Mouse (Mus musculus) cerebellum, postnatal 4 days (tissue): ENCODE data around the gene Dact3.

Experiments used
- DNase-seq, 2 experiments: peaks; one replicate each; pipeline ENCODE4 v3.0.0; 2022; ENCODE audit warnings: low spot score in 2 of 2, mixed read lengths in 1 of 2

Gene Dact3

DNA sequence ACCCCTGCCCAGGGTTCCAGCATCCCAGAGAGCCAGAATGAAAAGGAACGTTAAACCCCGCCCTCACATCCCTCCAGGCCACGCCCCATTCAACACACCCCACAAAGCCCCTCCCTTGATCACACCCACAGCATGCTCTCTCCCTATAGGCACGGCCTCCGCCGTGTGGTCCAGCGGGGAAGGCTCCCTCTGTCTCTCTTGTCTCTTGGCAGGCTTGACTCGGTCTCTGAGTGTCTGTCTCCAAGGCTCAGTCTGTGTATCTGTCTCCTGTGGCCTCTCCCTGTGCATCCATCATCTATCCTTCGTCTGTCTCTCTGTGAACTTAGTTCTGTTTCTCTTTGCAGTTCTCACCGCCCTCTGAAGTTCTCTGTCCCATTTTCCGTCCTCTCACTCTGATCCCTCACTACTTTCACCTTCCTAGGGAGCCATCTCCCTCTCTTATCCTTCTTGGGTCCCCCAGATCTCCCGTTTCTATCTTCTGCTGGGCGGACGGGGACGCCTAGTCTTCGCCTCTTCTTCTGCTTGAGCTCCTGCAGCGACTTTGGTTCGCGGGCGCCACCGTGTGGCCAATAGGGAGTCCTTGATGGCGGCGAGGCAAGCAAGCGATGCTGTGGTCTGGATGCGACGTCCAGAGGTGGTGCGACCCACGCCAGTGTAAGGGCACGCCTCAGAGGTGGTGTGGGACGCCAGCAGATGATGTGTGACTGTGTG lies 16.7 kb downstream of the Dact3 start, which contains the start of gene Gng8:
TSS of gene Gng8 (plus strand) at position 146 of the 711 bp plus-strand sequence.
- DNase-seq = peak; percentile 81 to 89

DNA sequence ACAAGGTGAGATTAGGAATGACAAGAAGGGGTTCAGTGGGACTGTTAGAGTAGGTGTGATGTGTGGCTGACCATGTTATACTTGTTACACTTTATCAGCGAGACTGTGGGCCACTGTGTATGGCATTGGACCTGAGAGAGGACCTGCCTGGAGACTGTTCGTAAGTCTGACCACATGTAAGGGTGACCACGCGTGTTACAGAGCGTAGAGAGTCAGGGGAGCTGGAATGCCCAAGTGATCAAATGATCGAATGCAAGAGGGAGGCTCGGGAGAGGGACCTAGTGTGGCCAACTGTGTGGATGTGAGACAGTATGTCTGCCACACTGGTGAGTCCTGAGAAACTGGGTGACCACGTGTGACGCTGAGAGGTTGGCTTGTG lies 17.2 kb downstream of the Dact3 start:
- DNase-seq = no peak

DNA sequence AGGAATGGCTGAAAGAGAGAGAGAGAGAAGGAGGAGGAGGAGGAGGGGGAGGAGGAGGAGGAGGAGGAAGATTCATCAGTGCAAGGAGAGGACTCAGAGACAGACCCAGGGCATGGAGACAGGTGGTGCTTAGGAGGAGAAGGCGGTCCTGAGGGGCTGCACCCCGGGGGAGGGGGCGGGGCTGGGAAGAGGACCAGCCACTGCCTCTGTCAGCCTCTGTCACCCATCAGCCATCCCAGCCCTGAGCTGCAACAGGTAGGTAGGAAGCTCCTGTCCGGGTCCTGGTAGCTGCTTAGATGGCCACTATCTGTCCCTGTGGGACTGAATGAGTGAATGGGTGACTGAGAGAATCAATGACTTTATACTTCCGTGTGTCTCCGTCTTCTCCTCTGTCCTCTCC lies 18.5 kb downstream of the Dact3 start:
- no peak for DNase-seq

DNA sequence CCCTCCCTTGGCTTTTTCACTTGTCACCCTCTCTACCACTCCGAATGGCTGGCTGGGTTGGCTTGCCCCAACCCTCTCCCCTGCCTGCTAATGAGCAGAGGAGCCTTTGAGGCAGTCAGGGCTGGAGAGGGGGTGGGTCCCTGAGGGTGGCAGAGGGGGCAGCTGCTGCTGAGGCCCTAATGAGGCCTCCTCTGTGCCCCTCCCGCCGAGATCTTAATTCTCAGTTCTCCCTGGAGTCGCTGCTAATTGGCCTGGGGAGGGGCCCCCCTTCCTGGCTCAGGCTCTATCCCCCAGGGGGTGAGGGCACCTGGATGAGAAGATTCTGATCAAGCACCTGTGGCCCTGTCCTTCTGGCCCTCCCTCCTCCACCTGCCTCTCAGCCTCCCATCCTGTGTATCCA lies 19.2 kb downstream of the Dact3 start:
- DNase-seq = no peak

DNA sequence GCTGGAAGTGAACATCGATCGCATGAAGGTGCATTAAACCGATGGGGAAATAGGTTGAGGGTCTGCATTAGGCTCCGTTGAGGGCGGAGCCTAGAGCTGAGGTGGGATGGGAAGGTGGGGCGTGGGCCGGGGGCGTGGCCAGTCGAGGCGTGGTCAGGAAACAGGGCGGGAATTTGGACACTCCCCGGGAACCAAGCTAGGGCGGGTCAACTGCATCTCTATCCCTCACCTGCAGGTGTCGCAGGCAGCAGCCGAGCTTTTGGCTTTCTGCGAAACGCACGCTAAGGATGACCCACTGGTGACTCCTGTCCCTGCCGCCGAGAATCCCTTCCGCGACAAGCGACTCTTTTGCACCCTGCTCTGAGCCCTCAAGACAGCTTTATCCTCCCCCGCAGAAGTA lies 19.9 kb downstream of the Dact3 start:
- peak; percentile 64 to 81 for DNase-seq

DNA sequence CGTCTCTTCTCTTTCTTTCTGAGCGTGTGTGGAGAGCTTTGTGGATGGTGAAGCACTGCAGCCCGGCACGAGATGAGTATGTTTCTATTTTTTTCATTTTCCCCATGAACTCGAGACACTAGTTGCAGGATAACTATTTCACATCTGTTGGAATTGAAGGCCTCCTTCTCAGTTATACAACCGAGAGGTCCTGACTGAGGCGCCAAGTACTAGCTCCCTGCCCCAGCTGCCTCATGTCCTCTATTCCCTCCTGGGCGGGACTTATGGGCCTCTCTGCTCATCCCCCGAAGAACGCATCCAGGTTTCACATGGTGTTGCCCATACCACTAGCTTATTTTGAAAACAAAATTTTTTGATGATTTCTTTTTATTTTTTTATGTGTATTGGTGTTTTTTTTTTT lies 20.4 kb downstream of the Dact3 start:
- DNase-seq = no peak

DNA sequence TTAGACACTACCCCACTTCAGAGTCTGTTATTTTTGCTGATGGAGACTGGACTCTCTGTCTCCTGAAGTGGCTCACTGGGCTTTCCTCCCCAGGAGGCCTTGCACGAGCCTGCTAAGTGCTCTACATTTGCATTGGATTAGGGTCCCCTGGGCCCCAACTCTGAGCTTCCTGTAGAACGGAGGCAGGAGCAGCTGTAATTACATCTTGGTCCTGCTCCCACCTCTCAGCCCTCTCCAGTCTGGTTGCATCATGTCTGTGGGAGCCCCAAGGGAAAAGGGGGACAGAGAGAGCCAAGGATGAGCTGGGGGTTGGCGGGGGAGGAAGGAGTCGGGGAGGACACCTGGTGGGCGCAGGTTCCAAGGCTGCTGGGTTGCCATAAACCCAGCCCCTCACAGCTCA lies 25.4 kb downstream of the Dact3 start:
- no peak for DNase-seq

DNA sequence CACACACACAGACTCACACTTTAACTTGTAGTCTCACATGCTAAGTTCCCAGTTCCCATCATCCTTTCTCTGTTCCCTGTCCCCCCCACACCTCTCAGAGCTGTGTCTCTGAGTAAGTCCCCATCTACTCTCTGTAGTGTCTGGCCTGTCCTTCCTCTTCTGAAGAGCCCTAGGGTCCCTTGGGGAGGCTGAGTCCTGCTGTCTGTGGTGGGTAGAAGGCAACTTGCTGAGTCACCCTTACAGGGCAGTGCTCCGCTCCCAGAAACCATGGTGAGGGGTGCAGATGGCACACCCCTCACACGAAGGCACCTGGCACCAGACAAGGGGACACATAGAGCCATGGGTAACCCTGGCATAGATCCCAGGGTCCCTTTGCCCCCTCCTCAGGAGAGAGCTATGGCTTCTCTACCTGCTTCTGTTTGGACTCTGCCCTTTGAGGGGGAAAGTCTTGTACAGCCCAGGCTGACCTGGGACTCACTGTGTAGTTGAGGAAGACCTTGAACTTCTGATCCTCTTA lies 28.4 kb downstream of the Dact3 start:
- no peak for DNase-seq

DNA sequence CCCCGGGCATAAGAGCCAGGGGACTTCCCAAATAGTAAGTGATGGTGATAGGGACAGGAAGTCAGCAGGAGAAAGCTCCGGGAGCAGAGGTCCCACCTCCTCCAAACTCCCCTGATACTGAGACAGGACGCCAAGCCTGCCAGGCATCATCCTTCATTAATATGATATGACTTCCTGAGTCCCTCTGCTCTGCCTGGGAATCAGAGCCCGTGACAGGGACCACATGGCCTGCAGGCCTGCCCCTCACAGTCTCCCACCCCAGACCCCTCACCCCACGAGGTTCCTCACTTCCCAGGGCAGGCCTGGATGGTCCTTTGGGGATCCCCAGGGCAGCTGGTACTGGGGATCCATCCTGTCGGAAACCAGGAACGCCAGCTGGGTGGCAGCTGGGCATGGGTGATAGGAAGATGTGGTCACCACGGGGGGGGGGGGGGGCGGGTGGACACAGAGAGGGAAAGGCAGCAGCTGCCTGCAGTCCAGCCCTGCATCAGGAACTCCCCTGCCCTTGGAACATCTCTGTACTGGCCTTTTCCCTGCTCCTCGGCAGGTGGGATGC lies 29.1 kb downstream of the Dact3 start:
- DNase-seq = no peak

DNA sequence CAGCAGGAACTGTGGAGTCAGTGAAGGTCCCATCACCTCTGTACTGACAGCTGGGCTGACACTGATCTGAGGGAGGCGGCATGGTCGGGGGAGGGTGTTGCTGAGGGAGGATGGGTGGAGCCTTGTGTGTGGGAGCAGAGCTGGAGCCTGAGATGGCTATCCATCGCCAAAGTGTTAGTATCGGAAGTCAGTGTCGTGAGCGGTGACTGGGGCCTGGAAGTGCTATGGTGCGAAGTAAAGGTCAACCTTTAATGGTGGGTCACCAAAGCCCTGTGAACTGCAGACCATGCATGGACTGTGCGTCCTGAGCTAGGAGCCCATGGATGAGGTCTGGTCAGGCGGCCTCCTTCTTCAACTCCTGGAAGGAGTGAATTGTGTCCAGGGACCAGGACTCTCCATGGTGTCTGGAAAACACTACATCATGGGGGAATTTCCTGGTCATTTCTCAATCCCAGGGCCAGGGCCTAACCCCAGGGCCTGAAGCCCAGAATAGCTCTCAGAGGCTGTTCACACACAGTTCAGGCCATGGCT lies 30.4 kb downstream of the Dact3 start:
- DNase-seq = no peak

DNA sequence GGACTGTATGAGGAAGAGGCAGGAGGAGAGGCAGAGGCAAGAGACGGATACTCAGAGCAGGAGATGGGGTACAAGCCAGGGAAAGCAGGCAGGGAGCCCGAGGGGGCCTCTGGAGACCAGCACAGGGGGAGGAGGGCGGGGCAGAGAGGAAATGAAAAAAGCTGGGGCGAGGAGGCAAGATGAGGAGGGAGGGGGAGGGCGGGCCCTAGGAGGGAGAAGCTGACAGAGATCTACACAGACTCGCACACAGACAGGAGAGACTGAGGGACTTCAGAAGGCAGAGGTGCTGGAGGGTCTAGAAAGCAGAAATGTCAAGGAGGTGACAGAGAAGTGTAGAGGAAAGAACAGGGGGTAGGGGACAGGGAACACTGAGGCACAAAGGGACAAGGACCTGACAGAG lies 31.2 kb downstream of the Dact3 start, which contains the start of gene Ptgir:
TSS of gene Ptgir (plus strand) at position 210 of the 400 bp plus-strand sequence.
- no peak for DNase-seq

DNA sequence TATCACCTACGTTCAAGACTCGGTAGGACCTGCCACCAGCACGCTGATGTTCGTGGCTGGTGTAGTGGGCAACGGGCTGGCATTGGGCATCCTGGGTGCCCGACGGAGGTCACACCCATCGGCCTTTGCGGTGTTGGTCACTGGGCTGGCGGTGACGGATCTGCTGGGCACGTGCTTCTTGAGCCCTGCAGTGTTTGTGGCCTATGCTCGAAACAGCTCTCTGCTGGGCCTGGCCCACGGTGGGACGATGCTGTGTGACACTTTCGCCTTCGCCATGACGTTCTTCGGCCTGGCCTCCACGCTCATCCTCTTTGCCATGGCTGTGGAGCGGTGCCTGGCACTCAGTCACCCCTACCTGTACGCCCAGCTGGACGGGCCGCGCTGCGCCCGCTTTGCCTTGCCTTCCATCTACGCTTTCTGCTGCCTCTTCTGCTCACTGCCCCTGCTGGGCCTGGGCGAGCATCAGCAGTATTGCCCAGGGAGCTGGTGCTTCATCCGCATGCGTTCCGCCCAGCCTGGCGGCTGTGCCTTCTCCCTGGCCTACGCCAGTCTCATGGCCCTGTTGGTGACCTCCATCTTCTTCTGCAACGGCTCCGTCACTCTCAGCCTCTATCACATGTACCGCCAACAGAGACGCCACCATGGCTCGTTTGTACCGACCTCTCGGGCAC lies 31.9 kb downstream of the Dact3 start:
- DNase-seq = no peak

DNA sequence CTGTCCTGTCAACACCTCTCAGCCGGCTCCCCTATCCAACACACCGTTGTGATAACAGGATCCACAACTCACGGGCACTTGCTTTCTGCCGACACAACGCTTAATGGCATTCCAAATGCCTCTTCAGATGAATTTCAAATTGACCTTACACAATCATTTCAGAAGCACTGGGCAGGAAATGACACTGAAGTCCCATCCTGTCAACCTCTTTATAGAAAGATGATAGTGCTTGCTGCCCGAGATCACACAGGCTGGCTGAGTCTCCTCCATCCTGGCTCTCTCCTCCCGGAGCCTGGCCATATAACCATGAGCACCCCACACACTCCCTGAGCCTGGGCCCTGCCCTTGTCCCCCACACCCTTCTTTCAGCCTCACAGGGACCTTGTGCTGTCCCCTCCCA lies 32.7 kb downstream of the Dact3 start:
- no peak for DNase-seq

DNA sequence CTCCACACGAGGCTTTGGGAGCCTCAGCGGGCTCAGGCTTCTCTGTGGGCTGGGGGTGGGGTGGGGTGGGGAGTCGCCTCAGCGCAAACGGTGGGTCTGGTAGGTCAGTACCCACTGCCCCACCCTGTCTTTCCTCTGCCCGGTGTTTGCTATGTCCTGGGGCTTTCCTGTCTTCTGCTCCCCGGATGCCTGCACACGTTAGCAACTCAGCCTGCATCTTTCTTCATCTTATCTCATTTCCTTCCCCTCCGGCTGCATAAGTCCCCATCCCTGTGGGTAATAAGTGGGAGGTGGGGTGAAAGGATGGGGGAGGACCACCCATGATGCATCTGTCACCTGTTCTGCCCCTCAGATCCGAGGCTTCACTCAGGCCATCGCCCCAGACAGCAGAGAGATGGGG lies 33.2 kb downstream of the Dact3 start:
- no peak for DNase-seq

DNA sequence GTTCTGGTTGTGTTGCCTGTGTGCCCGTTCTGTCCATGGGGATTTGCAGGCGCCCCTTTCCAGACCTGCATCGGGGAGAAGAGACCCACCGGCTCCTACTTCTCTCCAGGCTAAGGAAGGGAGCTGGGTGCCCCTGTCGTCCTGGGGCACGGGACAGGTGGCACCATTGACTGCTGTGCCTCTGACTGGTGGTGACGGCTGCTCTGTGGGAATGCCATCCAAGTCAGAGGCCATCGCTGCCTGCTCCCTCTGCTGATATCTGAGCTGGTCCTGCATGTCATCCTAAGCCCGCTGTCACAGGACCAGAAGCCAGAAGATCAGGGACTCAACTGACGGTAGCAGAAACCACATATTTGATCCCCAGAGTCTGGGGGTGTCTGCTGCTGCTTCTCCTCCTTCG lies 33.7 kb downstream of the Dact3 start:
- DNase-seq = no peak

DNA sequence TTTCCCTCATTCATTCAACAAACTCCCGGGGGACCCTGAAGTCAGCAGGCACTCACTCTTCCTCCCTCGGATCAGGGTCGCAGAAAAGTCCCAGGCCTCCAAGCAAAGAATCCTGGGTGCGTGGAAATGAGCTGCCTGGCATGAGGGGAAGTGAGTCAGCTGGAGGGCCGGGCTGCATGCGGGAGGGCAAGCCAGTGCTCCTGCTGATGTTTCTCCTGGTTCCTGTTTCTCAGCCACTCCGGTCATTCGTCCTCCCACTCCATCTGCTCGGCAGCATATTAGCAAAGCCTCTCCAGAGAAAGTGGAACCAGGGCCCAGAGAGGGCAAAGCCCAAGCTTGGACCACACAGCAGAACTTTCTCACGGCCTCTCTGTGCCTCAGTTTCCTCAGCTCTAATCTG lies 34.8 kb downstream of the Dact3 start:
- no peak for DNase-seq

DNA sequence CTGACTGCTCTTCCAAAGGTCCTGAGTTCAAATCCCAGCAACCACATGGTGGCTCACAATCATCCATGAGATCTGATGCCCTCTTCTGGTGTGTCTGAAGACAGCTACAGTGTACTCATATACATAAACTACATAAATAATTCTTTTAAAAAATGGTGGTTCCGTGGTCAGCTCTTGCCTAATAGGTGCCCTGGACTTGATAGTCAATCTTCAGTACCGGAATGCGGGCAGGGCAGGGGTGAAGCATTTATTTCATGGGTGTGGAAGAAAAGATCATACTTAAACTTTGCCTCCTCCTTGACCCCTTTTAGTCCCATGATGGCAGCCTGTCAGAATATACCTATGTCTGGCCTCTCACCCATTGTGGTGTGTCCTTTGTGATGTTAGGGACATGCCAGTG lies 36.8 kb downstream of the Dact3 start:
- DNase-seq = no peak

DNA sequence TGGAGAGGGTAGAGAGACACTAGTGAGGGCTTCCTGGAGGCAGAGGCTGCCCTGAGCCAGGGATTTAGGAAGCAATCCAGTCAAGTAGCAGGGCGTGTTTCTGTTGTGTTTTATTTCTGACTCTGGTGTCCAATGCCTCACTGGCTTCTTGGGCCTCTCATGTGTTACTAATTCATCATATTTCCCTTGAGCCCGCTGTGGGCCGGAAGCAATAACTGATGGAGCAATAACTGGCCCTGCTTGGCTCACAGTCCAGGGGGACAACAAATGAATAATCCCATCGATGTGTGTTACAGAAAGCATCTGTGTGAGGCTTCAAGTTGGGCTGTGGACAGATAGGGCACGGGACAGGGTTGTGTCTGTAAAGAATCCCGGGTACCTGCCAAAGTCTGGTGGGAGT lies 37.2 kb downstream of the Dact3 start:
- DNase-seq = no peak

DNA sequence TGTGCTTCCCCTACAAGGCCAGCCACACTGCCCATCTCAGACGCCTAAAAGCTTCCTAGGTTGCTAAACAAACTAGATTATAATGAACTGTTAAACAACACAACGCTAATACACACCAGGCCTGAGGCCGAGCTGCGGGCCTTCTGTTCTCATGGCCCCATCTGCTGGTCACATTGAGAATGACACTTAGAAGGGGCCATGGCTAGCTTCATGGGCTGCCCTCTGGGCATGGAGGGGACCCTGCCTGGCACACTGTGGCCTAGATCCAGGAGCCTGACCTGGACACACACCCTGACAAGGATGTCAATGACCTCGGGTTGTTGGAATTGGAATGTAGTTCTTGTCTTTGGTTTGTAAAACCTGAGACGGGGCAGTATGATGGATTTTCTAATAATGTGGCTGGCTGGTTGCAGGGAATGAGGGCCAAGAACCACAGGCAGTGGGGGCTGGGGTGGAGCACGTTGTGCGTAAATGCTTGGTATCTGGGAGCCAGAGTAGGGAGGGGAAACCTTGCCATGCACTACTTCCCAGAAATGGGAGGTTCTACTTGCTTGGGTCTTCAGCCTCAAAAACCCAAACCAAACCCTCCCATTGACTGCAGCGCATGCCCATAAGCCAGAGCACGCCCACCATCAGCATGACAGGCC lies 38.8 kb downstream of the Dact3 start:
- DNase-seq = peak in 1 of 2 experiments; percentile 84

DNA sequence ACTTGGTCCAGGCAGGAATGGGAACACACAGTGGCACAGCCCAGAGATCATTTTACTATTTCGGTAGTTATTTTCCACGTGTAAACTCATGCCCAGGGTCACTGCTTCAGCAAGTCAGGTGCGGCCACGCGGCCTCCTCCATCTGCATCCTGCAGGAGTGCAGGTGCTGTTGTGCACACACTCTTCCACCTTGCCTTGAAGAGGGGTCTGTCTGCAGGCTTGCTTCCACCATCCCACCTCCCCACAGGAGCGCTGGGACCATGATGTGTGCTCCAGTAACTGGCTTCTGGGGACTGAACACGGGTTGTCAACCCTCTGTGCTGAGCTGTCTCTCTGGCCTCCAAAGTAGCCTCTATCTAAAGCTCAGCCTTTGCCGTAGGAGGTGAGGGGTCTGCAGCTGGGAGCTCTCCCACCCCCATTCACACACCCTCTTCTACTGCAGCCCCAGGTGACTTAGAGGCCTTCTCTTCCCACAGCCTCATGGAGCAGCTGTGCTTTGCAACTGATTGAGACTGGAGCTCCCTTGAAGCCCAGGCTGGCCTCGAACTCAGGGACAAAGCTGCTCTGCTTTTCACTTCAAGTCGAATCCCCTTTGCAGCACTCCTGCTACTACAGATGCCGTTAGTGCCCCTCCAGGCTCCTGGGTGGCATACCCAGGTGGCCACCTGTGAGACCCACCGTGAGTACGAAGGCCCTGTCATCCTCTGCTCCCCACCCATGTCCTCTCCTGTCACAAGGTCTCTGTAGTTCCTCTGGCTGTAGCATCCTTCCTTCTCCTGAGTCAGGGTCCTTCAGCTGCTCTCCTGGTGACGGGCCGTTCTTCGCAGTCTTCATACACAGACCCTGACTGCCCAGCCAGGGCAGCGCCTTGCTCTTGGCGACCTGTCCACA lies 39.6 kb downstream of the Dact3 start:
- DNase-seq = no peak
